Mouse (Mus musculus): ENCODE data around the gene Tgfb3. TPM values are rescaled to one million over a fixed set of nuclear protein-coding genes. Genes with fewer than 3 reads are reported as not detected.

Gene Tgfb3
- 43.1 and 48.0 TPM in 2 replicates for polyA plus RNA-seq (2015; fragmentation: Nextera tagmentation; extraction: Ambion mirVana)

- no peaks in the 10 kb centered on the region for H3K27me3 ChIP-seq
- H3K9me3 ChIP-seq = no peaks in the 10 kb centered on the region
- H3K4me3 ChIP-seq = peak within 1 kb of the TSS; percentile 58
- peak; percentile 80 for ATAC-seq (ENCODE audit: insufficient number of reproducible peaks, insufficient read depth, low FRiP score, low TSS enrichment, low read depth)
- peak within 1 kb of the TSS; percentile 82 for H3K9ac ChIP-seq
- H3K36me3 ChIP-seq = no peaks in the 10 kb centered on the region
- under 1% methylated on average over 25 of the region's 25 CpGs for WGBS
- peak within 1 kb of the TSS; percentile 99 for H3K27ac ChIP-seq
- H3K4me1 ChIP-seq = peaks cover 43% of the 10 kb centered on the region
- H3K4me2 ChIP-seq = peak within 1 kb of the TSS; percentile 91
Measured at GRCm38 (mm10) chr12:86078553-86079201, at the start of gene Tgfb3. Gene Tgfb3, minus strand, starts transcription at chr12:86079041.

GRCm38 (mm10) chr12:86128122-86128521, 49.3 kb upstream of the Tgfb3 start:
- no peaks in the 10 kb centered on the region for H3K4me1 ChIP-seq
- H3K27ac ChIP-seq = no peak overlapping the region
- WGBS = 73% methylated on average over 6 of the region's 6 CpGs
- no peak overlapping the region for H3K4me3 ChIP-seq
- H3K9ac ChIP-seq = no peak overlapping the region
- ATAC-seq (ENCODE audit: insufficient number of reproducible peaks, insufficient read depth, low FRiP score, low TSS enrichment, low read depth) = no peak
- H3K36me3 ChIP-seq = no peaks in the 10 kb centered on the region
- no peaks in the 10 kb centered on the region for H3K9me3 ChIP-seq
- no peak overlapping the region for H3K4me2 ChIP-seq
- H3K27me3 ChIP-seq = no peaks in the 10 kb centered on the region

GRCm38 (mm10) chr12:86124016-86124415, 45.2 kb upstream of the Tgfb3 start:
- Histone ChIP-seq H3K4me3 (no peak overlapping the region), H3K9me3 (no peaks in the 10 kb centered on the region), H3K27me3 (no peaks in the 10 kb centered on the region), H3K36me3 (no peaks in the 10 kb centered on the region), H3K9ac (no peak overlapping the region), H3K27ac (no peak overlapping the region), H3K4me1 (no peaks in the 10 kb centered on the region), H3K4me2 (no peak overlapping the region)
- ATAC-seq (ENCODE audit: insufficient number of reproducible peaks, insufficient read depth, low FRiP score, low TSS enrichment, low read depth) = no peak
- 70% methylated on average over 6 of the region's 6 CpGs for WGBS

- WGBS = 72% methylated on average over 15 of the region's 15 CpGs
Measured at GRCm38 (mm10) chr12:86116295-86116835, 37.5 kb upstream of the Tgfb3 start.

GRCm38 (mm10) chr12:86110637-86111036, 31.8 kb upstream of the Tgfb3 start:
- no peak overlapping the region for H3K27ac ChIP-seq
- WGBS = 92% methylated on average over 2 of the region's 2 CpGs

More at GRCm38 (mm10) chr12:86116295-86116835, 37.5 kb upstream of the Tgfb3 start:
- Histone ChIP-seq H3K27ac (no peak overlapping the region), H3K27me3 (no peaks in the 10 kb centered on the region), H3K4me1 (no peaks in the 10 kb centered on the region), H3K9ac (no peak overlapping the region), H3K4me2 (no peak overlapping the region), H3K9me3 (no peaks in the 10 kb centered on the region), H3K4me3 (no peak overlapping the region), H3K36me3 (0 out of 2 replicates have a peak, but pooled peaks cover 6% of the 10 kb centered on the region)
- no peak for ATAC-seq (ENCODE audit: insufficient number of reproducible peaks, insufficient read depth, low FRiP score, low TSS enrichment, low read depth)

GRCm38 (mm10) chr12:86109531-86109930, 30.7 kb upstream of the Tgfb3 start:
- Histone ChIP-seq H3K4me3 (no peak overlapping the region), H3K27me3 (no peaks in the 10 kb centered on the region), H3K4me1 (0 out of 2 replicates have a peak, but pooled peaks cover 4% of the 10 kb centered on the region), H3K27ac (no peak overlapping the region), H3K4me2 (no peak overlapping the region), H3K36me3 (peaks cover 9% of the 10 kb centered on the region; the same call in 1 of the 2 replicates), H3K9ac (no peak overlapping the region), H3K9me3 (no peaks in the 10 kb centered on the region)
- ATAC-seq (ENCODE audit: insufficient number of reproducible peaks, insufficient read depth, low FRiP score, low TSS enrichment, low read depth) = no peak
- 85% methylated on average over 4 of the region's 4 CpGs for WGBS

More at GRCm38 (mm10) chr12:86110637-86111036, 31.8 kb upstream of the Tgfb3 start:
- no peak for ATAC-seq (ENCODE audit: insufficient number of reproducible peaks, insufficient read depth, low FRiP score, low TSS enrichment, low read depth)
- H3K4me1 ChIP-seq = no peaks in the 10 kb centered on the region
- no peak overlapping the region for H3K9ac ChIP-seq
- H3K36me3 ChIP-seq = 0 out of 2 replicates have a peak, but pooled peaks cover 8% of the 10 kb centered on the region
- no peak overlapping the region for H3K4me3 ChIP-seq
- no peak overlapping the region for H3K4me2 ChIP-seq
- no peaks in the 10 kb centered on the region for H3K27me3 ChIP-seq
- H3K9me3 ChIP-seq = no peaks in the 10 kb centered on the region

GRCm38 (mm10) chr12:86107645-86108044, 28.8 kb upstream of the Tgfb3 start:
- Histone ChIP-seq H3K4me2 (no peak overlapping the region), H3K27ac (no peak overlapping the region), H3K9ac (no peak overlapping the region), H3K36me3 (peaks cover 9% of the 10 kb centered on the region; the same call in 1 of the 2 replicates), H3K9me3 (no peaks in the 10 kb centered on the region), H3K4me3 (no peak overlapping the region), H3K27me3 (no peaks in the 10 kb centered on the region), H3K4me1 (peaks cover 13% of the 10 kb centered on the region; the same call in 1 of the 2 replicates)
- no peak for ATAC-seq (ENCODE audit: insufficient number of reproducible peaks, insufficient read depth, low FRiP score, low TSS enrichment, low read depth)
- 61% methylated on average over 7 of the region's 7 CpGs for WGBS

- H3K4me1 ChIP-seq = peaks cover 20% of the 10 kb centered on the region
- 92% methylated on average over 9 of the region's 9 CpGs for WGBS
- ATAC-seq (ENCODE audit: insufficient number of reproducible peaks, insufficient read depth, low FRiP score, low TSS enrichment, low read depth) = no peak
- no peak overlapping the region for H3K4me3 ChIP-seq
- no peaks in the 10 kb centered on the region for H3K9me3 ChIP-seq
- peaks cover 9% of the 10 kb centered on the region for H3K36me3 ChIP-seq
- H3K9ac ChIP-seq = no peak overlapping the region
- H3K27me3 ChIP-seq = no peaks in the 10 kb centered on the region
- no peak overlapping the region for H3K27ac ChIP-seq
- no peak overlapping the region for H3K4me2 ChIP-seq
Measured at GRCm38 (mm10) chr12:86106086-86106485, 27.2 kb upstream of the Tgfb3 start.

- H3K4me3 ChIP-seq = no peak overlapping the region
- H3K36me3 ChIP-seq = peaks cover 9% of the 10 kb centered on the region
- ATAC-seq (ENCODE audit: insufficient number of reproducible peaks, insufficient read depth, low FRiP score, low TSS enrichment, low read depth) = no peak
- H3K4me1 ChIP-seq = peaks cover 26% of the 10 kb centered on the region
- WGBS = 81% methylated on average over 8 of the region's 10 CpGs
- no peaks in the 10 kb centered on the region for H3K27me3 ChIP-seq
- no peak overlapping the region for H3K4me2 ChIP-seq
- H3K27ac ChIP-seq = no peak overlapping the region
- H3K9ac ChIP-seq = no peak overlapping the region
- H3K9me3 ChIP-seq = no peaks in the 10 kb centered on the region
Measured at GRCm38 (mm10) chr12:86105546-86105945, 26.7 kb upstream of the Tgfb3 start.

- WGBS = 67% methylated on average over 11 of the region's 11 CpGs
- H3K9me3 ChIP-seq = no peaks in the 10 kb centered on the region
- H3K27me3 ChIP-seq = no peaks in the 10 kb centered on the region
- no peak overlapping the region for H3K4me2 ChIP-seq
- no peak overlapping the region for H3K9ac ChIP-seq
- peak; percentile 18; the same call in 1 of the 2 replicates for ATAC-seq (ENCODE audit: insufficient number of reproducible peaks, insufficient read depth, low FRiP score, low TSS enrichment, low read depth)
- H3K36me3 ChIP-seq = peaks cover 9% of the 10 kb centered on the region
- H3K27ac ChIP-seq = no peak overlapping the region
- peaks cover 29% of the 10 kb centered on the region for H3K4me1 ChIP-seq
- no peak overlapping the region for H3K4me3 ChIP-seq
Measured at GRCm38 (mm10) chr12:86104297-86104696, 25.5 kb upstream of the Tgfb3 start.

GRCm38 (mm10) chr12:86103852-86104251, 25.0 kb upstream of the Tgfb3 start:
- 61% methylated on average over 8 of the region's 8 CpGs for WGBS

GRCm38 (mm10) chr12:86103391-86103790, 24.6 kb upstream of the Tgfb3 start:
- Histone ChIP-seq H3K4me3 (no peak overlapping the region), H3K9me3 (no peaks in the 10 kb centered on the region), H3K27me3 (no peaks in the 10 kb centered on the region), H3K4me1 (peaks cover 29% of the 10 kb centered on the region), H3K27ac (no peak overlapping the region; the same call in 1 of the 2 replicates), H3K4me2 (no peak overlapping the region), H3K9ac (no peak overlapping the region), H3K36me3 (peaks cover 9% of the 10 kb centered on the region)
- WGBS = 77% methylated on average over 11 of the region's 11 CpGs
- ATAC-seq (ENCODE audit: insufficient number of reproducible peaks, insufficient read depth, low FRiP score, low TSS enrichment, low read depth) = no peak

More at GRCm38 (mm10) chr12:86103852-86104251, 25.0 kb upstream of the Tgfb3 start:
- no peak overlapping the region for H3K4me3 ChIP-seq
- peaks cover 29% of the 10 kb centered on the region for H3K4me1 ChIP-seq
- no peaks in the 10 kb centered on the region for H3K27me3 ChIP-seq
- no peak for ATAC-seq (ENCODE audit: insufficient number of reproducible peaks, insufficient read depth, low FRiP score, low TSS enrichment, low read depth)
- H3K27ac ChIP-seq = no peak overlapping the region; the same call in 1 of the 2 replicates
- H3K36me3 ChIP-seq = peaks cover 9% of the 10 kb centered on the region
- H3K9me3 ChIP-seq = no peaks in the 10 kb centered on the region
- H3K9ac ChIP-seq = no peak overlapping the region
- no peak overlapping the region for H3K4me2 ChIP-seq

Measured in embryonic facial prominence, embryonic 13.5 days (tissue).